Mouse (Mus musculus) stomach, embryonic 16.5 days (tissue): ENCODE results near the gene Cntf. TPM values are rescaled to one million over a fixed set of nuclear protein-coding genes. Genes with fewer than 3 reads are reported as not detected.

Source experiments
- ATAC-seq: fragments of 200-750 bp; cut with Nextera tagmentation; 2 replicates; pipeline ENCODE4 v1.8.0; 2017; ENCODE audit warnings: moderate number of reproducible peaks, moderate TSS enrichment; ENCODE audit not compliant: insufficient read depth, low FRiP score
- H3K27ac ChIP-seq: fragments of 300-500 bp; sonication (generic); 2 replicates; pipeline ENCODE4 v1.5.1; 2014; ENCODE audit warnings: low read length
- H3K27me3 ChIP-seq: fragments of 300-500 bp; sonication (generic); 2 replicates; pipeline ENCODE4 v1.6.1; 2014; ENCODE audit warnings: low read length, control low read depth, mixed read lengths; ENCODE audit not compliant: control insufficient read depth, insufficient read depth
- H3K36me3 ChIP-seq: fragments of 300-500 bp; sonication (generic); 2 replicates; pipeline ENCODE4 v1.6.1; 2014; ENCODE audit warnings: low read length; ENCODE audit not compliant: control insufficient read depth, insufficient read depth
- H3K4me1 ChIP-seq: fragments of 300-500 bp; sonication (generic); 2 replicates; pipeline ENCODE4 v1.6.1; 2014; ENCODE audit warnings: low read length, control low read depth, mixed read lengths; ENCODE audit not compliant: control insufficient read depth, insufficient read depth
- H3K4me2 ChIP-seq: fragments of 300-500 bp; sonication (generic); 2 replicates; pipeline ENCODE4 v1.6.1; 2014; ENCODE audit warnings: low read depth, low read length, mixed read lengths
- H3K4me3 ChIP-seq: fragments of 300-500 bp; sonication (generic); replicated peaks from 2 replicates; pipeline ENCODE4 v1.5.1; 2014; ENCODE audit warnings: mild to moderate bottlenecking, low read length
- H3K9ac ChIP-seq: fragments of 300-500 bp; sonication (generic); 2 replicates; pipeline ENCODE4 v1.6.1; 2014; ENCODE audit warnings: low read length
- H3K9me3 ChIP-seq: fragments of 300-500 bp; sonication (generic); replicated peaks from 2 replicates; pipeline ENCODE4 v1.6.1; 2016; ENCODE audit warnings: low read length, control low read depth; ENCODE audit not compliant: control insufficient read depth
- WGBS: fragments of 180-500 bp; shearing (Covaris S2); extraction: QIAGEN DNeasy Blood & Tissue Kit; methylation state at CpG from one replicate; pipeline ENCODE4 v1.1.7; 2014; 5-methylcytosine and 5-hydroxymethylcytosine counted together
- polyA plus RNA-seq: library from polyadenylated mRNA; unstranded; fragments of >200 nt; fragmentation: Nextera tagmentation; extraction: Ambion mirVana; gene quantifications from 2 replicates; pipeline ENCODE4 v1.2.1, GENCODE M21; 2015

Cntf gene
- polyA plus RNA-seq, 1 experiment from 2014 or later = 0.99 TPM

DNA sequence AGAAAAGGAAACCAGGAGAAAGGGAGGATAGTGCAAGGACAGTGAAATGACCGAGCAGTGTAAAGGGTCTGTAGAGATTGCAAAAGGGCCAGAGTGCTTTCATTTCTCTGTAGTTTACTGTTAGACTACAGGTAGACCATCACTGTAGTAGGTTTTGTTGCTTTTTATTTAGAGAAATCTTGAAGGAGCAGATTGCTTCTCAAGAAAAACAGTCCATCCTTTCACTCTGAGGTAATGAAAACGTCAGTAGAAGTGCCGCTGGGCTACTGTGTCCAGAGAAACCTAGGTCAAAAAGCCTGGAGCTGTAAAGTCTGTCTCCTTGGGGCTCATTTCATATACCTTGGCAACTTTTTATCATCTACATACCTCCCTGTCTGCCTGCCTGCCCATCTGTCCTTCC lies 33.6 kb upstream of the Cntf start:
- H3K36me3 ChIP-seq = no peaks in the 10 kb centered on the region
- 83% methylated on average over 3 of the region's 3 CpGs for WGBS
- H3K4me1 ChIP-seq = no peaks in the 10 kb centered on the region
- H3K9me3 ChIP-seq = no peaks in the 10 kb centered on the region
- no peak overlapping the region for H3K4me3 ChIP-seq
- H3K27me3 ChIP-seq = no peaks in the 10 kb centered on the region
- H3K9ac ChIP-seq = no peak overlapping the region
- ATAC-seq = no peak
- no peak overlapping the region for H3K4me2 ChIP-seq
- no peak overlapping the region for H3K27ac ChIP-seq

GRCm38 (mm10) chr19:12798404-12798803 lies 33.0 kb upstream of the Cntf start:
- Histone ChIP-seq H3K4me2 (no peak overlapping the region), H3K27ac (no peak overlapping the region), H3K9me3 (no peaks in the 10 kb centered on the region), H3K9ac (no peak overlapping the region), H3K4me1 (no peaks in the 10 kb centered on the region), H3K4me3 (no peak overlapping the region), H3K27me3 (no peaks in the 10 kb centered on the region), H3K36me3 (no peaks in the 10 kb centered on the region)
- 75% methylated on average over 4 of the region's 4 CpGs for WGBS
- ATAC-seq = no peak

- H3K9me3 ChIP-seq = no peaks in the 10 kb centered on the region
- H3K27me3 ChIP-seq = no peaks in the 10 kb centered on the region
- peak overlapping the region; percentile 95 for H3K4me3 ChIP-seq
- H3K4me2 ChIP-seq = peak overlapping the region; percentile 87
- under 1% methylated on average over 7 of the region's 7 CpGs for WGBS
- no peaks in the 10 kb centered on the region for H3K36me3 ChIP-seq
- H3K4me1 ChIP-seq = 0 out of 2 replicates have a peak, but pooled peaks cover 2% of the 10 kb centered on the region
- peak overlapping the region; percentile 100 for H3K27ac ChIP-seq
- H3K9ac ChIP-seq = peak overlapping the region; percentile 80; the same call in 1 of the 2 replicates
- no peak for ATAC-seq
These were observed 31.6 kb upstream of the Cntf start for GRCm38 (mm10) chr19:12797071-12797470.

DNA sequence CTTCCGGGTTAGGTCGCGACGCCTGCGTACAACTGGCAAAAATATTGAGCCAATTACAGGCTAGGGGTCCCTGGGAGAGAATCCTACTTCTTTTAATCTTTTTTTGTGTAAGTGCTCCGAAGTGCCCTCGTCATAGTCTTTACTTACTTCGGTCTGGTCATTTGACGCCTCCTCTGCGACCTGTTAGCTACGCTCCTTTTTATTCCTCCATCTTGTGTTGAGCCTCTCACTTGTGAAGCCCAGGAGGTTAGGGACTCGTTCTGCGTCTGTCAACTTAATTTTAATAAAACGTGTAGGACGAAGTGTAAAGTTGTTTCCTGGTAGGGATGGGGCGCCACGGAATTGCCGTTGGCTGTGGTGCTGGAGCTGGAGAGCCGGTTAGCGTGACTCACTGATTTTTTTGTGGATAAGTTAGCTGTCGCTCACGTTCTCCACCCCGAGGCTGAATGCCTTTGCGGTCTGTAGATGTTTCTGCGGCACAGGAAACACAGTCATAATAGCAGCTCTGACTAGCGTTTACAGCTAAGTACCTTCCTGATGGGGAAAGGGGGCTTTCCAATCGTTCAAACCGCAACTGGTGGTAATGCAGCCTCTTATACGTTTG lies 31.0 kb upstream of the Cntf start:
- Histone ChIP-seq H3K4me3 (peak overlapping the region; percentile 95), H3K4me2 (peak overlapping the region; percentile 87), H3K9me3 (no peaks in the 10 kb centered on the region), H3K27me3 (no peaks in the 10 kb centered on the region), H3K27ac (peak overlapping the region; percentile 100), H3K9ac (peak overlapping the region; percentile 80), H3K4me1 (0 out of 2 replicates have a peak, but pooled peaks cover 2% of the 10 kb centered on the region), H3K36me3 (no peaks in the 10 kb centered on the region)
- peak; percentile 19 for ATAC-seq
- under 1% methylated on average over 29 of the region's 29 CpGs for WGBS

DNA sequence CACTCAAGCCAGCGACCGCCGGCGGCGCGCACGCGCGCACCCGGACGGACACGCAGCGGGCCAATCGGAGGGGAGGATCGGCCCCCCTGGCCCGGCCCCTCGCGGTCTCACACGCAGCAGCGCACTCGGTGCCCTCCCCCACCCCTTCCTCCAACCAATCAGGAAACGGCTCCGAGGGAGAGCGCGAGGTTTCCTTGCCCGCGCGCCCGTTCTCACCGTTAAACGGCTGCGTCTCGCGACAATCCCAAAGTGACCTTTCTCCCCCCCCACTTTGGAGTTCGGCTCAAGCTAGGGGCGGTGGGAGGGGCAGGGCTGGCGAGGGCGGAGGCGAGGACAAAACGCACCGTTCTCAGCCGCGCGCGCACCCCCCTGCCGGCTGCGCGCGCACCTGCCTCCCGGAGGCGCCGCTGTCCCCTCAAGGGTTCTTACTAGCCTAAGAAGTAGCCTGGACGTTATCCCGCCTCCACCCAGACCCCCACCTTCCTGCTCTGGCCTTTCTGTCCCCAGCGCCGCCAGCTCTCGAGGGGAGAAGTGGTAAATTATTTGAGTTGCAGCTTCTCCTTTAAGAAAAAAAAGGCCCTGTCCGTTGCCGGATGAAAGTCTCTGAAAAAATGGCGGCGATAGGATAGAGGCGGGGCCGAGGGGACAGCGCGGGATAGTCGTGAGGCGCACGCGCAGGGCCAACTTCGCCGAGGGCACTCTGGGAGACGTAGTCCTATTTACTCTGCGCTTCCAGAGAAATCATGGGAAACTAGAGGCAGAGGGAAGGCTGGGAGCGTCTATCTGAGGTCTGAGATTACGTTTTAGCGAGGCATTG lies 30.3 kb upstream of the Cntf start, which contains the start of the genes Zfp91 and Lpxn:
Gene Zfp91 (minus strand): TSS at position 616 of the 817 bp plus-strand sequence.
Gene Lpxn (plus strand): TSS at position 683 of the 817 bp plus-strand sequence.
- no peaks in the 10 kb centered on the region for H3K36me3 ChIP-seq
- peak within 1 kb of the TSS; percentile 98 for H3K9ac ChIP-seq
- peak within 1 kb of the TSS; percentile 100 for H3K27ac ChIP-seq
- H3K4me3 ChIP-seq = peak within 1 kb of the TSS; percentile 95
- 0 out of 2 replicates have a peak, but pooled peaks cover 2% of the 10 kb centered on the region for H3K4me1 ChIP-seq
- no peaks in the 10 kb centered on the region for H3K9me3 ChIP-seq
- H3K27me3 ChIP-seq = no peaks in the 10 kb centered on the region
- H3K4me2 ChIP-seq = peak within 1 kb of the TSS; percentile 87
- ATAC-seq = peak; percentile 96
- WGBS = under 1% methylated on average over 75 of the region's 76 CpGs

DNA sequence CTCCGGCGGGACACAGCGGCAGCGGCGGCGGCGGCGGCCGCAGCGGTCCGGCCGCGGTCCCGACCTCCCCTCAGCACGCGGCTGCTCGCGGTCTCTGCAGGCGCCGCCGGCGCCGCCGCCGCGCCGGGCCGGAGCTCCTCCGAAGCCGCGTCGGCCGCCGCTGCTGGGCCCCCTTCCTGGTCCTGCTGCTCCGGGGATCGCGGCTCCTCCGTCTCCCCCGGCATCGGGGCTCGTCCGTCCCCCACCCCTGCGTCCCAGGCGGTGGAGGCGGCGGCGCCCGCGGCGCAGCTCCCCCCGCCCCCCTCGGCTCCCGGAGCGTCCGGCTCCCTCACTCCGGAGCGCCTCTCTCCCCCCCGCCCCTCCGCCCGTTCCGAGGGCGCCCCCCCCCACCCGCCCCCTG lies 29.7 kb upstream of the Cntf start:
- no peak overlapping the region for H3K4me2 ChIP-seq
- no peaks in the 10 kb centered on the region for H3K27me3 ChIP-seq
- peak overlapping the region; percentile 100 for H3K27ac ChIP-seq
- no peaks in the 10 kb centered on the region for H3K9me3 ChIP-seq
- peak overlapping the region; percentile 95 for H3K4me3 ChIP-seq
- peak overlapping the region; percentile 98 for H3K9ac ChIP-seq
- H3K4me1 ChIP-seq = 0 out of 2 replicates have a peak, but pooled peaks cover 2% of the 10 kb centered on the region
- no peak for ATAC-seq
- WGBS = under 1% methylated on average over 27 of the region's 63 CpGs
- no peaks in the 10 kb centered on the region for H3K36me3 ChIP-seq

DNA sequence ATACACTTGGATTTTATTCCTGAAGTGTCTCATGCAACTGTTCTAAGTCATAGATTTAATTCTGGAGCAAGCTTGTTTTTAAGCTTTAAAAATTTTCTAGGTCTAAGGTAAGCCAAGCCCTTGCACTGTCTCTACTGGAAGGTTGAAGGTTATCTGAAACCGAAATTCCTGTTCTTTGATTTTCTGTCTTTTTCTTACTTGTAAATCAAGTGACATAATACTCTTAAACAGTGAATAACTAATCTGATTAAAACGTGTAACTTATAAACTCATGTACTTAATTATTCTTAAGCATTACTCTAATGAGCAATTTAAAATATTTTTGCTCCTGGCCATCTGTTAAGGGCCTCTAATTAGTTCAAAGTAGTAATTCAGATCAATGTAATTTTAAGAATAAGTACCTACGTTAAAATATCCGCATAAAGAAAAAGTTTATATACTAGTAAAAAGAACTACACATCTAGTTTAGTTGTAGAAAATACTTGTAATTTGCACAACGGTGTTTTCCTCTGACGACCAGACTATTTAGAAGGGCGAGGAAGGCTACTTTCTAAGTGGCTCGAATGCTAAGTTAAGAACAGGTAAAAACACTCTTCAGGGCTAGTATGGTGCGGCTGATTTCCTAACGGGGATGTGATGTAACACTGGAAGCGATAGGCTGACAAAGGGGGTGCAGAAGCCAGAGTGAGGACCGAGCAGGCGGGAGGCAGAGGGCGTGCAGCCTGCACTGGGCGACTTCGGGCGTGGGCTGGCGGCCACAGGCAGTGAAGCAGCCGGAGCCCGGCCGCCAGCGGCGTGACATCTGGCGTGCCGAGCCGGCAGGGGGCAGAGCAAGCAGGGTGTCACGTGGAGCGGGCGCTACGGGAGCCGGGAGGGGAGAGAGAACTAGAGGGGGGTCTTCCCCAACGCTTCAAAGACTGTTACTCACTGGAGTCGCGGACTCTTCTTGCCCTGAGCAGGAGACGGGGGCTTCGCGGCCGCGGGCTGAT lies 28.9 kb upstream of the Cntf start:
- Histone ChIP-seq H3K4me2 (peak overlapping the region; percentile 67), H3K36me3 (no peaks in the 10 kb centered on the region), H3K4me1 (0 out of 2 replicates have a peak, but pooled peaks cover 2% of the 10 kb centered on the region), H3K9me3 (no peaks in the 10 kb centered on the region), H3K9ac (peak overlapping the region; percentile 98), H3K27ac (peak overlapping the region; percentile 100), H3K4me3 (peak overlapping the region; percentile 95), H3K27me3 (no peaks in the 10 kb centered on the region)
- peak; percentile 45 for ATAC-seq
- WGBS = under 1% methylated on average over 39 of the region's 39 CpGs

GRCm38 (mm10) chr19:12792374-12792773 lies 26.9 kb upstream of the Cntf start:
- Histone ChIP-seq H3K4me2 (no peak overlapping the region), H3K4me3 (no peak overlapping the region), H3K9ac (no peak overlapping the region), H3K9me3 (no peaks in the 10 kb centered on the region), H3K27me3 (no peaks in the 10 kb centered on the region), H3K4me1 (peaks cover 2% of the 10 kb centered on the region; the same call in 1 of the 2 replicates), H3K27ac (no peak overlapping the region), H3K36me3 (no peaks in the 10 kb centered on the region)
- ATAC-seq = no peak
